Mouse (Mus musculus): ENCODE results near the gene Defb6. TPM values are rescaled to one million over a fixed set of nuclear protein-coding genes. Genes with fewer than 3 reads are reported as not detected.

Gene Defb6
- polyA plus RNA-seq (2015; fragmentation: Nextera tagmentation; extraction: Ambion mirVana), result not detected in 2 replicates

DNA sequence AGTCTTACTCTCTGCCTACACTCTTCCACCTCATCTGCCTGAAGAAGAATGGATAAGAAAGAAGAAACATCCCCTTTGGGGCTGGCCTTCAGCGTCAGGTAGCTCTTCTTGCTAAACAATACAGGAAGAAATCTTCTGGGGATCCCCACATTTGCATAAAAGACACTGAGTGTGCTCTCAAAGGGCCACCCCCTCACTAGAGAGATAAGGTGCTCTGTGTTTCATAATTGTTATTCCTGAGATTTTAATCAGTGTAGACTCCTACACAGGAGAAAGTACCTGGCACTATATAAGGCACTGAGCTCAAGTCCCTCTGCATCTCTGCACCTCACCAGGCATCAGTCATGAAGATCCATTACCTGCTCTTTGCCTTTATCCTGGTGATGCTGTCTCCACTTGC, at the start of gene Defb6:
Defb6 (plus strand) TSS at position 318 of the 400 bp plus-strand sequence.
- WGBS, result 51% methylated on average over 1 of the region's 1 CpGs
- Histone ChIP-seq H3K4me3 (no peak within 1 kb of the TSS), H3K36me3 (no peaks in the 10 kb centered on the region), H3K9ac (no peak within 1 kb of the TSS), H3K4me1 (no peaks in the 10 kb centered on the region), H3K27ac (no peak within 1 kb of the TSS), H3K4me2 (replicated peaks) (no peak within 1 kb of the TSS), H3K27me3 (no peaks in the 10 kb centered on the region), H3K9me3 (0 out of 2 replicates have a peak, but pooled peaks cover 3% of the 10 kb centered on the region)
- no peak for ATAC-seq (ENCODE audit: low FRiP score, low read depth)

DNA sequence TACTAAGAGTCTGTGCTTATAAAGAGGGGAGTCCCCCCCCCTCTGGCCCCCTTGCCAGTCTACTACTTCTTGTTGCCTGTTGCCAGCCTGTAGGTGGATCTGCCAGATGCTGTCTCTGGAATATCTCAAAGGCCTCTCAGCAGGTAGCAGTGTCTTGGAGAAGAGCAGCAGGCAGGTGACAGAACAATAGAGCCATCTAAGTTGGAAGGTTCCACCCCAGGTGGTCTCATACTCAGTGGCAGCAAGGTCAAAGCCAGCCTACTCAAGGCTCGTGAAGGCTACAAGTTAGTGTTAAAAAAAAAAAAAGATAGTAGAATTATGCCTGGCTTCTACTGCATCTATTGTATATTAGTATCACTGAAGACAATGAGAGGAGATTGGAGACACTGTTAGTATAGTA, 12.8 kb downstream of the Defb6 start:
- Histone ChIP-seq H3K9me3 (no peaks in the 10 kb centered on the region), H3K4me1 (no peaks in the 10 kb centered on the region), H3K36me3 (no peaks in the 10 kb centered on the region), H3K27me3 (no peaks in the 10 kb centered on the region), H3K4me2 (replicated peaks) (no peak overlapping the region), H3K9ac (no peak overlapping the region), H3K27ac (no peak overlapping the region), H3K4me3 (no peak overlapping the region)
- ATAC-seq (ENCODE audit: low FRiP score, low read depth), result no peak
- 59% methylated on average over 1 of the region's 1 CpGs for WGBS

DNA sequence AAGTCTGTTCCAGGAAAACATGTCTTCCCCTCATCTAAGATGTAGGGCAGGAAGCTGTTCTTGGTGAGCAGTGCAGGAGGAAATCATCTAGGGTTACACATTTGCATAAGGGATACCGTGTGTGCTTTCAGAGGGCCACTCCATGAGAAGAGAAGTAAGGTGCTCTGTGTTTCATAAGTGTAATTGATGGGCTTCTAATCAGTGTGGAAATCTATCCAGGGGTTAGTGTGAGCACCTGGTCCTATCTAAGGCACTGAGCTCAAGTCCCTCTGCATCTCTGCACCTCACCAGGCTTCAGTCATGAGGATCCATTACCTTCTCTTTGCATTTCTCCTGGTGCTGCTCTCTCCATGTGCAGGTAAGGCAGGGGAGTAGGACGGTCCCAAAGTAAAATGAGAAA, 14.3 kb downstream of the Defb6 start, which contains the start of gene Defb46:
Defb46 (plus strand) TSS at position 301 of the 400 bp plus-strand sequence.
- 70% methylated on average over 2 of the region's 2 CpGs for WGBS
- Histone ChIP-seq H3K4me1 (no peaks in the 10 kb centered on the region), H3K4me3 (no peak within 1 kb of the TSS), H3K9ac (no peak within 1 kb of the TSS), H3K27ac (no peak within 1 kb of the TSS), H3K27me3 (no peaks in the 10 kb centered on the region), H3K4me2 (replicated peaks) (no peak within 1 kb of the TSS), H3K9me3 (no peaks in the 10 kb centered on the region), H3K36me3 (no peaks in the 10 kb centered on the region)
- ATAC-seq (ENCODE audit: low FRiP score, low read depth), result no peak

DNA sequence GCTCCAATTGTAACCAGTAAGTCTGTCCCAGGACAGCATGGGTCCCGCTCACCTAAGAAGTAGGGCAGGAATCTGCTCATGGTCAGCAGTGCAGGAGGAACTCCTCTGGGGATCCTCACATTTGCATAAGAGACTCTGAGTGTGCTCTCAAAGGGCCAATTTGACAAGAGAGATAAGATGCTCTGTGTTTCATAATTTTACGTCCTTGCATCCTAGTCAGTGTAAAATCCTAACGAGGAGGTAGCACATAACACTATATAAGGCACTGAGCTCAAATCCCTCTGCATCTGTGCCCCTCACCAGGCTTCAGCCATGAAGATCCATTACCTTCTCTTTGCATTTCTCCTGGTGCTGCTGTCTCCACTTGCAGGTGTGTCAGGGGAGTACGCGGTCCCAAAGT, 22.0 kb downstream of the Defb6 start, which contains the start of gene Defb5:
Defb5 (plus strand) TSS at position 301 of the 400 bp plus-strand sequence.
- no peaks in the 10 kb centered on the region for H3K9me3 ChIP-seq
- H3K27ac ChIP-seq, result no peak within 1 kb of the TSS
- no peak for ATAC-seq (ENCODE audit: low FRiP score, low read depth)
- H3K4me3 ChIP-seq, result no peak within 1 kb of the TSS
- no peak within 1 kb of the TSS for H3K4me2 ChIP-seq (replicated peaks)
- no peaks in the 10 kb centered on the region for H3K4me1 ChIP-seq
- WGBS, result 92% methylated on average over 5 of the region's 5 CpGs
- no peak within 1 kb of the TSS for H3K9ac ChIP-seq
- H3K27me3 ChIP-seq, result no peaks in the 10 kb centered on the region
- no peaks in the 10 kb centered on the region for H3K36me3 ChIP-seq

DNA sequence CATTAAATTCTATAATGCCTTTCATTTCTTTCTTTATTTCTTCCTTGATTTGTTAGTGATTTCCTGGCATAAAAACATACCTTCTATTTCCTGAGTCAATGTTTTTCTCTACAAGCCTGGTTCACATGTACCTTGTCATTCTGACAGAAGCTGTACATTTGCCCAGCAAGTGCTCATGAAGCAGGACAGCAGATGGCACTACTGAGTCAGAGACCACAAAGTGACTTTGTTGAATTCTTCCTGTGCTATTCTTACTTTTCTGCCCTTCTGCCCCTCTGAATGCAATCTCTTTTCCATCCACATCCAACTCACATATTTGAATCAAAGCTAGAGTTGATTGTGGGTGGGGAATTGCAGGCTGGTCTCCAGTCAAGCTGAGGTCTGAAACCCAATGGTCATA, 32.9 kb downstream of the Defb6 start:
- no peak overlapping the region for H3K4me3 ChIP-seq
- H3K4me2 ChIP-seq (replicated peaks), result no peak overlapping the region
- H3K9ac ChIP-seq, result no peak overlapping the region
- no peaks in the 10 kb centered on the region for H3K27me3 ChIP-seq
- no peaks in the 10 kb centered on the region for H3K4me1 ChIP-seq
- no peak for ATAC-seq (ENCODE audit: low FRiP score, low read depth)
- no peak overlapping the region for H3K27ac ChIP-seq
- H3K9me3 ChIP-seq, result 0 out of 2 replicates have a peak, but pooled peaks cover 8% of the 10 kb centered on the region
- H3K36me3 ChIP-seq, result no peaks in the 10 kb centered on the region

DNA sequence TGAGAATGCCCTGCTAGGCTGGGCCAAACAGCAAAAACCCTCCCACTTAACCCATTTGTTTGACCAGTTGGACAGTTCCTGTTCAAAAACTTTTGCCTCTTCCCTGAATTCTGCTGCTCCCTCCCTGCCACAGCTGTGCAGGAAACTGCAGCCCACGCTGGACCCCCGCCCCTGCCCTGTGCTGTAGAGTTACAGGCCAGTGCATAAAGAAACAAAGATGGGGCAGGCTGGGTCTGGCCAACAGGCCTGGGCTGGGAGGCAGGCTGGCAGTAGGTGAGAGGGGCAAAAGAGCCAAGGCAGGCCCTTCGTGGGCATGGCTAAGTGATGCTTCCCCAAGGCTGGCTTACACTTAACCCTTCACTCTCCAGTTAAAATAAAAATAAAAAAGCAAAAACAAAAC, 34.4 kb downstream of the Defb6 start:
- no peaks in the 10 kb centered on the region for H3K36me3 ChIP-seq
- 56% methylated on average over 3 of the region's 3 CpGs for WGBS
- ATAC-seq (ENCODE audit: low FRiP score, low read depth), result no peak
- H3K27ac ChIP-seq, result no peak overlapping the region
- H3K9ac ChIP-seq, result no peak overlapping the region
- H3K4me1 ChIP-seq, result no peaks in the 10 kb centered on the region
- 0 out of 2 replicates have a peak, but pooled peaks cover 8% of the 10 kb centered on the region for H3K9me3 ChIP-seq
- no peak overlapping the region for H3K4me2 ChIP-seq (replicated peaks)
- no peak overlapping the region for H3K4me3 ChIP-seq
- no peaks in the 10 kb centered on the region for H3K27me3 ChIP-seq

Other genes starting within 250 kb of the Defb6 start
- gene Defb40, start 247.2 kb upstream of the Defb6 start, polyA plus RNA-seq (2015; fragmentation: Nextera tagmentation; extraction: Ambion mirVana), result not detected in 2 replicates
- gene Defb37, start 234.4 kb upstream of the Defb6 start, polyA plus RNA-seq (2015; fragmentation: Nextera tagmentation; extraction: Ambion mirVana), result not detected in 2 replicates
- not detected in 2 replicates for gene Defb38, start 198.9 kb upstream of the Defb6 start, polyA plus RNA-seq (2015; fragmentation: Nextera tagmentation; extraction: Ambion mirVana)
- gene Defb39, start 160.7 kb upstream of the Defb6 start, polyA plus RNA-seq (2015; fragmentation: Nextera tagmentation; extraction: Ambion mirVana), result not detected in 2 replicates
- not detected in 2 replicates for gene Defb12, start 110.6 kb upstream of the Defb6 start, polyA plus RNA-seq (2015; fragmentation: Nextera tagmentation; extraction: Ambion mirVana)
- not detected in 2 replicates for gene Defb34, start 101.7 kb upstream of the Defb6 start, polyA plus RNA-seq (2015; fragmentation: Nextera tagmentation; extraction: Ambion mirVana)
- gene Gm45826, start 84.7 kb upstream of the Defb6 start, polyA plus RNA-seq (2015; fragmentation: Nextera tagmentation; extraction: Ambion mirVana), result not detected in 2 replicates
- not detected in 2 replicates for gene Defb14, start 31.1 kb upstream of the Defb6 start, polyA plus RNA-seq (2015; fragmentation: Nextera tagmentation; extraction: Ambion mirVana)
- not detected in 2 replicates for gene Defb4, start 26.8 kb upstream of the Defb6 start, polyA plus RNA-seq (2015; fragmentation: Nextera tagmentation; extraction: Ambion mirVana)
- not detected in 2 replicates for gene Defb46, start 14.4 kb downstream of the Defb6 start, polyA plus RNA-seq (2015; fragmentation: Nextera tagmentation; extraction: Ambion mirVana)
- gene Defb5, start 22.1 kb downstream of the Defb6 start, polyA plus RNA-seq (2015; fragmentation: Nextera tagmentation; extraction: Ambion mirVana), result not detected in 2 replicates
- not detected in 2 replicates for gene Defb3, start 67.9 kb downstream of the Defb6 start, polyA plus RNA-seq (2015; fragmentation: Nextera tagmentation; extraction: Ambion mirVana)
- not detected in 2 replicates for gene Defb8, start 222.1 kb downstream of the Defb6 start, polyA plus RNA-seq (2015; fragmentation: Nextera tagmentation; extraction: Ambion mirVana)

All from limb, embryonic 13.5 days (tissue).